Mouse (Mus musculus) ES-E14 (cell line): ENCODE results near the gene Cend1.

Source experiments
- CHD2 ChIP-seq: IDR thresholded peaks from 2 replicates; pipeline ENCODE4 v1.6.1; 2014; ENCODE audit warnings: mild to moderate bottlenecking, low read depth, low read length, inconsistent platforms
- HCFC1 ChIP-seq: IDR thresholded peaks from 2 replicates; pipeline ENCODE4 v1.6.1; 2012; ENCODE audit warnings: low read length, inconsistent platforms, borderline replicate concordance; ENCODE audit not compliant: insufficient read depth
- MAFK ChIP-seq: IDR thresholded peaks from 2 replicates; pipeline ENCODE4 v1.6.1; 2014; ENCODE audit warnings: mild to moderate bottlenecking, low read depth, low read length, inconsistent platforms; ENCODE audit not compliant: insufficient read depth
- ZNF384 ChIP-seq: IDR thresholded peaks from 2 replicates; pipeline ENCODE4 v1.6.1; 2012; ENCODE audit warnings: low read depth, low read length, inconsistent platforms

- TF ChIP-seq CHD2: no peak
- TF ChIP-seq ZNF384: no peak
- no peak for TF ChIP-seq MAFK
- 0 out of 2 replicates have a peak, but pooled peaks have one; percentile 29 for TF ChIP-seq HCFC1
Observed at GRCm38 (mm10) chr7:141413809-141414584, 15.3 kb downstream of the Cend1 start, which contains the start of gene Gatd1.
